Mouse (Mus musculus): ENCODE data around the gene Brd7. TPM values are rescaled to one million over a fixed set of nuclear protein-coding genes. Genes with fewer than 3 reads are reported as not detected.

The Brd7 gene
- polyA plus RNA-seq, 1 experiment from 2014 or later = 48.6 TPM

DNA sequence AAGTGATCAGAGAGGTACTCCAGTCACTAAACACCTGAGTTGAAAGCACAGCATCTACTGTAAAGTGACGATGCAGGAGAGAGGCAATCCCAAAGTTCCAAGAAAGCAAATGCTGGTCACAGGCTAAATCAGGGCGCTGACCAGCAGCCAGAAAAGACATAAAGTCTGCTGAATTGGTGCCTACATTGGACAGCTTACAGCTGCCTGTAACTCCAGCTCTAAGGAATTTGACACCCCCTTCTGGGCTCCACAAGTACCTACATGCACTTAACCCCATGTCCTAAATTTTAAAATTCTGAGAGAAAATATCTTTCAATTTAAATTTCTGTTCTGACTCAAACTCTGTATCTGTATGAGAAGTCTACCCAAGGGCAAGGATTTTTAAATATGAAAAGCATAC, 2.0 kb downstream of the Brd7 start:
- TF ChIP-seq CTCF (IDR thresholded peaks at IDR 0.05; ENCODE audit: low read depth) = peak; percentile 45
- Histone ChIP-seq H3K9ac (ENCODE audit: low read depth, low read length) (no peak overlapping the region), H3K36me3 (ENCODE audit: control insufficient read depth, insufficient read depth) (peaks cover 42% of the 10 kb centered on the region), H3K9me3 (ENCODE audit: control insufficient read depth) (no peaks in the 10 kb centered on the region), H3K4me3 (ENCODE audit: low read depth, low read length) (no peak overlapping the region), H3K27me3 (replicated peaks; ENCODE audit: control insufficient read depth, insufficient read depth, low read length) (no peaks in the 10 kb centered on the region), H3K4me1 (replicated peaks; ENCODE audit: control insufficient read depth, insufficient read depth, low read length) (0 out of 2 replicates have a peak, but pooled peaks cover 2% of the 10 kb centered on the region), H3K27ac (ENCODE audit: low read depth, low read length) (no peak overlapping the region), H3K4me2 (replicated peaks; ENCODE audit: low read depth) (peak overlapping the region; percentile 81; the same call in 1 of the 2 replicates)
- 73% methylated on average over 2 of the region's 2 CpGs for WGBS
- ATAC-seq = no peak

DNA sequence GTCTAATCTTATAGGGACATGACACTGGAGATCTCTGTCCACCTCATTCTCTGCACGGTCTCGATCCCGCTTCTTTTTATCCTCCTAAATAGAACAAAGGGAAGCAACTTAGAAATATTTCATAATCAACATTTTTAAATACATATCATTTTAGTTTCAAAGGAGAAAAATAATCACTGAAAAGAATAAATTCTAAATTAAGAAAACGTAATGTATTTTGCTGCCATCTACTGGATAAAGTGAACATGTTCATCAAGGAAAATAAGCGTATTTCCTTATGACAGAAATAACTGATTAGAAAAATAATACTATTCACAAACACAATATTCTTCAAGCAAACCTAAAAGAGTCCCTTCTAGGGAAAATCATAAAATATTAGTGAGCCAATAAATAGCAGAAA, 4.0 kb downstream of the Brd7 start:
- H3K4me3 ChIP-seq (ENCODE audit: low read depth, low read length) = no peak overlapping the region
- H3K4me1 ChIP-seq (replicated peaks; ENCODE audit: control insufficient read depth, insufficient read depth, low read length) = 0 out of 2 replicates have a peak, but pooled peaks cover 2% of the 10 kb centered on the region
- no peak overlapping the region for H3K4me2 ChIP-seq (replicated peaks; ENCODE audit: low read depth)
- no peak for ATAC-seq
- TF ChIP-seq CTCF (IDR thresholded peaks at IDR 0.05; ENCODE audit: low read depth) = peak; percentile 48
- H3K36me3 ChIP-seq (ENCODE audit: control insufficient read depth, insufficient read depth) = peaks cover 61% of the 10 kb centered on the region
- H3K9ac ChIP-seq (ENCODE audit: low read depth, low read length) = no peak overlapping the region
- 77% methylated on average over 5 of the region's 5 CpGs for WGBS
- H3K9me3 ChIP-seq (ENCODE audit: control insufficient read depth) = no peaks in the 10 kb centered on the region
- H3K27me3 ChIP-seq (replicated peaks; ENCODE audit: control insufficient read depth, insufficient read depth, low read length) = no peaks in the 10 kb centered on the region
- no peak overlapping the region for H3K27ac ChIP-seq (ENCODE audit: low read depth, low read length)

DNA sequence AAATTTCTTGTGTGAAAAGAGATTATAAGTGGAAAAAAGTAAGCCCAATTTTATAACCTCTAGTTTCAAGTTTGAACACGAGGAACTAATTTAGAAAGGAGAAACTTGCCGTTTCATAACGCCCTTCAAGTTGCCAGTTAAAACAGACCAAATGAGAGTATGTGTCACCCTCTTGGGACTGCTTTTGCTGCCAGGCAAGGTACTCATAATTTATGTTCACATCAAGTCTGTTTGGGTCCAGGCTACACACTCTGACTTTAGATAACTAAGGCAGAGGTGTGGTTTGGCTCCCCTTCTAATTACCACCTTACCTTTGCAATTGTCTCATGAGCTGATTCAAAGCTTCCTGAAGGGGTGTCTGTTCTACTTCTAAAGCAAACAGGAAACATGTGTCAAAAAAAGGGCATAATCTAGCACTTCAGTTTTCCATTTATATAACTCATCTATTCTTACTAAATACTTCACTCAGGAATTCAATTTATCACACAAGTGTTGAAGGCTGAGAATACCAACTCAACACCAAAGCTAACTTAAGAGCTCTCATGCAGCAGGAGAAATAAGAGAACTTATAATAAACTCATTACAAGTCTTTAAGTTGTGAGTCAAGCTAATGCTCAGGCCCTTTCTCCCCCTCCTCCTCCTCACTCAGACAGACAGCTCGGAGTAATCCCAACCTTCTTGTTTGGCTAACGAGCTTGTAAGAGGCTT, 4.6 kb downstream of the Brd7 start:
- TF ChIP-seq CTCF (IDR thresholded peaks at IDR 0.05; ENCODE audit: low read depth) = no peak
- Histone ChIP-seq H3K4me1 (replicated peaks; ENCODE audit: control insufficient read depth, insufficient read depth, low read length) (0 out of 2 replicates have a peak, but pooled peaks cover 2% of the 10 kb centered on the region), H3K36me3 (ENCODE audit: control insufficient read depth, insufficient read depth) (peaks cover 66% of the 10 kb centered on the region), H3K4me3 (ENCODE audit: low read depth, low read length) (no peak overlapping the region), H3K27ac (ENCODE audit: low read depth, low read length) (no peak overlapping the region), H3K4me2 (replicated peaks; ENCODE audit: low read depth) (no peak overlapping the region), H3K9ac (ENCODE audit: low read depth, low read length) (no peak overlapping the region), H3K27me3 (replicated peaks; ENCODE audit: control insufficient read depth, insufficient read depth, low read length) (no peaks in the 10 kb centered on the region), H3K9me3 (ENCODE audit: control insufficient read depth) (no peaks in the 10 kb centered on the region)
- ATAC-seq = no peak
- WGBS = 81% methylated on average over 5 of the region's 5 CpGs

DNA sequence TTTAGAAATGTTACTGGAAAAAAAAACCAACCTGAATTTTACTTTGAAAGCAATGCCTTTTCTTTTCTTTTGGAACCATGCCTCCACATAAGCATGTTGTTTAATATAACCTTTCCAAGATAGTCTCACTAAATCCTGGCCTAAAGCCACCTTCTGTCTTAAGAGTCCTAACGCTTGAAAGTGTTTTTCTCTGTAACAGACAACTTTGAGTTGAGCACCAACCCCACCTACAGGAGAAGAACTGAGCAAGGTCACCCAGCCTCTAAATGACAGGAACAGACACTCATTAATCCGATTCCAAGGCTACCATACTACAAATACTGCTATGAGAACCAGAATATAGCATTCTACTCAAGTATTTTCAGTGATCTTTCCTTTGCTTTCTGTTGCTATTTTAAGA, 12.9 kb downstream of the Brd7 start:
- Histone ChIP-seq H3K9me3 (ENCODE audit: control insufficient read depth) (no peaks in the 10 kb centered on the region), H3K27me3 (replicated peaks; ENCODE audit: control insufficient read depth, insufficient read depth, low read length) (no peaks in the 10 kb centered on the region), H3K4me3 (ENCODE audit: low read depth, low read length) (no peak overlapping the region), H3K36me3 (ENCODE audit: control insufficient read depth, insufficient read depth) (peaks cover 71% of the 10 kb centered on the region), H3K4me1 (replicated peaks; ENCODE audit: control insufficient read depth, insufficient read depth, low read length) (no peaks in the 10 kb centered on the region), H3K27ac (ENCODE audit: low read depth, low read length) (no peak overlapping the region), H3K4me2 (replicated peaks; ENCODE audit: low read depth) (no peak overlapping the region), H3K9ac (ENCODE audit: low read depth, low read length) (no peak overlapping the region)
- no peak for ATAC-seq
- WGBS = 66% methylated on average over 2 of the region's 2 CpGs
- peak; percentile 38 for TF ChIP-seq CTCF (IDR thresholded peaks at IDR 0.05; ENCODE audit: low read depth)

DNA sequence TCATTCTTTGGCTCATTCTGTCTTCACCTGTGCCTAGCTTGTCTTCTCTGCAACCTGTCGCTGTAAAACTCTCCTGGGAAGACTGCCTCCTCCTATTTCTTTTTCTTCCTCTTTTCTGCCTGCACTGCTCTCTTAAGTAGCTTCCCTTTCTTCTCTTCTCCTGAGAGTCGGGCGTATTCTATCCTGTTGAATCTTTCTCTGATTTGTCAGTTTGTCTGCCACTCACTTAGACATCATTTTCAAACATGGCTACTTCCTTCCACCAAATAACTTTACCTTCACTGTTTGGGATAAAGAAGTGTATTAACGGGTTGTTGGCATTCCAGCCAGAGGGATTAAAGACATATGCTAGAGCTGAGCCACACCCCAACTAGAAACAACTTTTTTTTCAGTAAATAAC, 20.0 kb downstream of the Brd7 start:
- Histone ChIP-seq H3K4me3 (ENCODE audit: low read depth, low read length) (no peak overlapping the region), H3K36me3 (ENCODE audit: control insufficient read depth, insufficient read depth) (peaks cover 75% of the 10 kb centered on the region), H3K27ac (ENCODE audit: low read depth, low read length) (no peak overlapping the region; the same call in 1 of the 2 replicates), H3K9ac (ENCODE audit: low read depth, low read length) (no peak overlapping the region), H3K4me2 (replicated peaks; ENCODE audit: low read depth) (no peak overlapping the region), H3K4me1 (replicated peaks; ENCODE audit: control insufficient read depth, insufficient read depth, low read length) (no peaks in the 10 kb centered on the region), H3K9me3 (ENCODE audit: control insufficient read depth) (no peaks in the 10 kb centered on the region), H3K27me3 (replicated peaks; ENCODE audit: control insufficient read depth, insufficient read depth, low read length) (no peaks in the 10 kb centered on the region)
- TF ChIP-seq CTCF (IDR thresholded peaks at IDR 0.05; ENCODE audit: low read depth) = no peak
- 90% methylated on average over 4 of the region's 4 CpGs for WGBS
- ATAC-seq = no peak

DNA sequence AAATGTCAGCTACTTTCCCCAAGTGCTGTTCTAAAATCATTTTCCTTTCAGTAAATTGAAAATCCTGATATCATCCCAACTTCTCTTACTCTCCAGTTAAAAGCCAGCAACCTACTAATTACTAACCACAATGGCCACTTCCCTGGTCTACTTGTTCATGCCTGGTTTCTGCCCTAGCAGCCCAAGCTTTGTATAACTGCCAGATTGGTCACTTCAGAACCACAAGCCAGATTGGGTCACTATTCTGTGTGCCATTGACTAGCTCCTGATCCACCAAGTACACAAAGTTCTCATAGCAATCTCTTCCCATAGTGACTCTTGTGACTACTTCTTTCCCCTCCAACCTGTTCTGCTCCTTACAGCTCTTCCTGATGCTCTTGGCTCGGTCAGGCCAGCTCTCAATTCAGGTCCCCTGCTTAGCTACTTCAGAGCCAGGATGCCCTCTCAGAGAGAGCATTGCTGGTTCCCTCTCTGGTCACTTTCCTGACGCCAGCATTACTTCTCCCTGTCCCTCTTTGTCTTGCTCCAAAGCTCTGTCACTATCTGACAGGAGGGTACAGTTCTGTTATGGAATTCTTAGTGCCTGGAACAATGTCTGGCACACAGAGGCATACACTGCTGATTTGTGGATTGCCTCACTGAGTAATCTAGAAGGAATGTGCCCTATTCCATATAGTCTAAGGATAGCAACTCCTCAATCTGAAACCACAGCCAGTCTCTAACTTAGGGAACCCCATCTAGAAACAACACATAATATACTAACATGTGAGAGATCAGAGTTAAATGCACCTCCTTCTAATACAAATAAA, 21.9 kb downstream of the Brd7 start:
- Histone ChIP-seq H3K27ac (ENCODE audit: low read depth, low read length) (no peak overlapping the region), H3K4me2 (replicated peaks; ENCODE audit: low read depth) (no peak overlapping the region), H3K4me1 (replicated peaks; ENCODE audit: control insufficient read depth, insufficient read depth, low read length) (no peaks in the 10 kb centered on the region), H3K27me3 (replicated peaks; ENCODE audit: control insufficient read depth, insufficient read depth, low read length) (no peaks in the 10 kb centered on the region), H3K36me3 (ENCODE audit: control insufficient read depth, insufficient read depth) (peaks cover 73% of the 10 kb centered on the region), H3K9me3 (ENCODE audit: control insufficient read depth) (no peaks in the 10 kb centered on the region), H3K4me3 (ENCODE audit: low read depth, low read length) (no peak overlapping the region), H3K9ac (ENCODE audit: low read depth, low read length) (no peak overlapping the region)
- TF ChIP-seq CTCF (IDR thresholded peaks at IDR 0.05; ENCODE audit: low read depth) = no peak
- no peak for ATAC-seq
- 82% methylated on average over 2 of the region's 2 CpGs for WGBS

Data from intestine, postnatal 0 days (tissue).